ENCODE assay signal across 10 mouse cellular contexts in the genomic region with DNA sequence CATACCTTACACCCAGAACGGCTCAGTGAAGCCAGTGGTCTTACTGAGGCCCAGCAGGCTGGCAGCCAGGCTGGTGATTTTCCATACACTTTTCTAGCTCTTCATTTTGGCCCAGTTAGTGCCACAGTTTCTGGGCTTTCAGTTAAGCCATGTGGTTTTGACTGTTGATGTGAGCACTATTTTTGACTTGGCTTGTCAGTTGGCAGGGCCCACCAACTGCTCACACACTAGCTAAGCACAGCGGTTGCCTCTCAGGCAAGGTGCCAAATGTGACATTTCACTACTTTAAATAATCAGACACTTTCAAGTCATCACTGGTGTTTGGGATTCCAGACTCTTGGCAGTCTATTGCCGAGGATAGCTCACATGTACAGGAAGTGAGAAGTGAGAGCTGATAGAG.
DNase-seq lines count a peak whose midpoint lies in the region; ATAC-seq lines count a peak whose summit lies in the region.
"Had no signal": no experiment of that assay in that cellular context is flagged by ENCODE, and none has a peak within 500 bp of the region (broad histone marks: within the 10 kb centered on the region; RNA-seq: fewer than 3 reads in every experiment).

No protein-coding gene starts in this region.

- H3K27ac ChIP-seq in heart, embryonic 11.5 days (ENCODE audit: low read depth, low read length), result no peak overlapping the region
- no peak overlapping the region for H3K27ac ChIP-seq in liver, embryonic 12.5 days
- H3K27ac ChIP-seq: kidney, postnatal 0 days; neural tube, embryonic 13.5 days had no signal

- no peak overlapping the region for H3K9ac ChIP-seq in heart, embryonic 11.5 days (ENCODE audit: low read depth, low read length)
- no peak overlapping the region for H3K9ac ChIP-seq in liver, embryonic 12.5 days
- H3K9ac ChIP-seq: neural tube, embryonic 13.5 days had no signal

- no peak for ATAC-seq in heart, embryonic 11.5 days (replicated peaks; ENCODE audit: insufficient number of reproducible peaks, low FRiP score, low TSS enrichment)
- ATAC-seq in liver, embryonic 12.5 days, result no peak

- H3K4me1 ChIP-seq in heart, embryonic 11.5 days (ENCODE audit: control insufficient read depth, insufficient read depth, low read length), result no peaks in the 10 kb centered on the region
- no peaks in the 10 kb centered on the region for H3K4me1 ChIP-seq in liver, embryonic 12.5 days
- H3K4me1 ChIP-seq: neural tube, embryonic 13.5 days had no signal

- no peaks in the 10 kb centered on the region for H3K27me3 ChIP-seq in heart, embryonic 11.5 days (ENCODE audit: control insufficient read depth, insufficient read depth, low read length)
- H3K27me3 ChIP-seq in liver, embryonic 12.5 days (replicated peaks), result no peaks in the 10 kb centered on the region
- H3K27me3 ChIP-seq: neural tube, embryonic 13.5 days had no signal

- no peak overlapping the region for H3K4me3 ChIP-seq in heart, embryonic 11.5 days (ENCODE audit: low read depth, low read length)
- no peak overlapping the region for H3K4me3 ChIP-seq in liver, embryonic 12.5 days
- H3K4me3 ChIP-seq: neural tube, embryonic 13.5 days had no signal

- intact Hi-C loops in heart, postnatal 25 days (cut with DNase I), result no loop called here

- 49% methylated on average over 3 of the region's 3 CpGs for WGBS in heart, embryonic 11.5 days (ENCODE audit: insufficient replicate concordance)
- 66% methylated on average over 3 of the region's 3 CpGs for WGBS in liver, embryonic 12.5 days (ENCODE audit: insufficient replicate concordance)

- H3K9me3 ChIP-seq in heart, embryonic 11.5 days (replicated peaks; ENCODE audit: control insufficient read depth, low read length), result no peaks in the 10 kb centered on the region
- H3K9me3 ChIP-seq in liver, embryonic 12.5 days (replicated peaks), result no peaks in the 10 kb centered on the region
- H3K9me3 ChIP-seq: neural tube, embryonic 13.5 days had no signal

- H3K36me3 ChIP-seq in heart, embryonic 11.5 days (ENCODE audit: control insufficient read depth, insufficient read depth, low read length), result no peaks in the 10 kb centered on the region
- no peaks in the 10 kb centered on the region for H3K36me3 ChIP-seq in liver, embryonic 12.5 days
- H3K36me3 ChIP-seq: neural tube, embryonic 13.5 days had no signal

- DNase-seq in heart, adult 11 months, result peak; percentile 94
- DNase-seq in cerebellum, postnatal 14 days, result peak; percentile 83 to 92
- DNase-seq in heart, postnatal 25 days (ENCODE audit: low spot score), result peak; percentile 5
- peak; percentile 81 for DNase-seq in lung, postnatal 10 days
- DNase-seq in adrenal gland, adult (ENCODE audit: inconsistent age in 2 of 2, low spot score in 1 of 2), result no peak
- DNase-seq in urinary bladder, postnatal 25 days (ENCODE audit: low spot score), result no peak

- H3K4me2 ChIP-seq in heart, embryonic 11.5 days, result no peak overlapping the region
- no peak overlapping the region for H3K4me2 ChIP-seq in liver, embryonic 12.5 days
- H3K4me2 ChIP-seq: neural tube, embryonic 13.5 days had no signal

Comparison
In these comparisons a context has a peak if more than half of its experiments do, and no peak if none do; other contexts are left out.
1. DNase-seq: peak in heart, adult 11 months (single experiment), cerebellum, postnatal 14 days (2 of 2), heart, postnatal 25 days (single experiment) and lung, postnatal 10 days (single experiment); none in adrenal gland, adult (0 of 2) and urinary bladder, postnatal 25 days (single experiment).